Mouse (Mus musculus) embryonic facial prominence, embryonic 14.5 days (tissue): ENCODE results near the gene Mfsd14a. TPM values are rescaled to one million over a fixed set of nuclear protein-coding genes. Genes with fewer than 3 reads are reported as not detected.
A peak's percentile ranks its signal among the peaks of the same experiment; 100 is the strongest.

Source experiments
- ATAC-seq: fragments of 200-750 bp; cut with Nextera tagmentation; 2 replicates; pipeline ENCODE4 v1.8.0; 2017; ENCODE audit warnings: low read depth, moderate number of reproducible peaks, moderate TSS enrichment
- DNase-seq: peaks from one replicate; pipeline ENCODE4 v3.0.0-alpha.2; 2015; ENCODE audit warnings: low spot score
- H3K27ac ChIP-seq: fragments of 300-500 bp; sonication (generic); replicated peaks from 2 replicates; pipeline ENCODE4 v1.5.1; 2014; ENCODE audit warnings: low read depth, mild to moderate bottlenecking, low read length, moderate library complexity
- H3K27me3 ChIP-seq: fragments of 300-500 bp; sonication (generic); replicated peaks from 2 replicates; pipeline ENCODE4 v1.6.1; 2014; ENCODE audit warnings: low read length; ENCODE audit not compliant: control insufficient read depth, insufficient read depth
- H3K36me3 ChIP-seq: fragments of 300-500 bp; sonication (generic); 2 replicates; pipeline ENCODE4 v1.6.1; 2014; ENCODE audit warnings: low read length, mixed read lengths; ENCODE audit not compliant: control insufficient read depth, insufficient read depth
- H3K4me1 ChIP-seq: fragments of 300-500 bp; sonication (generic); 2 replicates; pipeline ENCODE4 v1.6.1; 2014; ENCODE audit warnings: antibody characterized with exemption, low read length; ENCODE audit not compliant: control insufficient read depth, insufficient read depth
- H3K4me2 ChIP-seq: fragments of 300-500 bp; sonication (generic); 2 replicates; pipeline ENCODE4 v1.6.1; 2014; ENCODE audit warnings: low read depth, mild to moderate bottlenecking, low read length, moderate library complexity, mixed read lengths
- H3K4me3 ChIP-seq: fragments of 300-500 bp; sonication (generic); 2 replicates; pipeline ENCODE4 v1.5.1; 2014; ENCODE audit warnings: low read depth, mild to moderate bottlenecking, low read length
- H3K9ac ChIP-seq: fragments of 300-500 bp; sonication (generic); 2 replicates; pipeline ENCODE4 v1.6.1; 2014; ENCODE audit warnings: low read depth, mild to moderate bottlenecking, low read length, moderate library complexity, mixed read lengths
- H3K9me3 ChIP-seq: fragments of 300-500 bp; sonication (generic); 2 replicates; pipeline ENCODE4 v1.6.1; 2016; ENCODE audit warnings: low read length; ENCODE audit not compliant: control insufficient read depth
- WGBS: fragments of 180-500 bp; shearing (Covaris S2); extraction: QIAGEN DNeasy Blood & Tissue Kit; methylation state at CpG from one replicate; pipeline ENCODE4 v1.1.7; 2014; 5-methylcytosine and 5-hydroxymethylcytosine counted together
- polyA plus RNA-seq: library from polyadenylated mRNA; unstranded; fragments of >200 nt; fragmentation: Nextera tagmentation; extraction: Ambion mirVana; gene quantifications from 2 replicates; pipeline ENCODE4 v1.2.1, GENCODE M21; 2014

The Mfsd14a gene
- polyA plus RNA-seq, 1 experiment from 2014 or later, result 77.5 TPM

DNA sequence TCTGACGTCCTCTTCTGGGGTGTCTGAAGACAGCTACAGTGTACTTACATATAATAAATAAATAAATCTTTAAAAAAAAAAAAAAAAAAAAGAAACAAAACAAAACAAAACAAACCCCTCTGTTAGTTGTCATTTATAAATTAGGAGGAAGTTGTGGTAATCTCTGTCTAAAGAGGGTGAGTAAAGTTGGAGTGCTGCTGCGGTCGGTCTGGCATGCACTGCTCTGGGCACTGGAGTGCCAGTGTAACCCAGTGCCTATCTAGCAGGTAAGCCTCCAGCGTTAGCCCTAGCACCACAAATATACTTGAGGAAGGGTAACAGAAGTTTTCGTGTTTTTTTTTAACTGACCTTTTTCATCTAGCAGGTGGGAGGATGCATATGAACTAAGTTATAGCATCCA, 61.5 kb downstream of the Mfsd14a start:
- H3K27ac ChIP-seq, result no peak overlapping the region
- no peaks in the 10 kb centered on the region for H3K9me3 ChIP-seq
- H3K4me3 ChIP-seq, result no peak overlapping the region
- no peaks in the 10 kb centered on the region for H3K36me3 ChIP-seq
- no peak overlapping the region for H3K9ac ChIP-seq
- 87% methylated on average over 5 of the region's 5 CpGs for WGBS
- DNase-seq (no peak), ATAC-seq (no peak)
- no peaks in the 10 kb centered on the region for H3K27me3 ChIP-seq
- H3K4me1 ChIP-seq, result peaks cover 2% of the 10 kb centered on the region
- no peak overlapping the region for H3K4me2 ChIP-seq

DNA sequence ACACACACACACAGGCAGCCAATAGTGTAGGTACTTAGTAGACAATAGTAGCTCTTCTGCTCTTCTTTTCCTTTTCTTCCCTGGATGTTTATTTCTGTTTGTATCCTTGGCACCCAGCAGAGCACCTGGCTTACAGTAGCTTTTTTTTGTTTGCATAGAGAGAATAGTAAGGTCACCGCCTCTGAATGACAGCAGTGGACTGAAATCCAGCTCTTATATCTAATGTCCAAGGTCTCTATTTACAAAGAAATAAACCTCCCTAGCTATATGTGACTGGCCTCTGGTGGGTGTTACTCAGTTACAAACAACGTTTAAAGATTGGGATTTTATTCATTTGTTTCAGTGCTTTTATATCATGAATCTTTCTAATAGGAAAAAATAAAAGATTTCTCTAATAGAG, 62.8 kb downstream of the Mfsd14a start:
- WGBS, result 81% methylated on average over 2 of the region's 2 CpGs
- Histone ChIP-seq H3K4me2 (no peak overlapping the region), H3K4me3 (no peak overlapping the region), H3K9ac (no peak overlapping the region), H3K27ac (no peak overlapping the region), H3K9me3 (no peaks in the 10 kb centered on the region), H3K4me1 (peaks cover 4% of the 10 kb centered on the region), H3K36me3 (no peaks in the 10 kb centered on the region), H3K27me3 (no peaks in the 10 kb centered on the region)
- no peak for DNase-seq
- no peak for ATAC-seq

DNA sequence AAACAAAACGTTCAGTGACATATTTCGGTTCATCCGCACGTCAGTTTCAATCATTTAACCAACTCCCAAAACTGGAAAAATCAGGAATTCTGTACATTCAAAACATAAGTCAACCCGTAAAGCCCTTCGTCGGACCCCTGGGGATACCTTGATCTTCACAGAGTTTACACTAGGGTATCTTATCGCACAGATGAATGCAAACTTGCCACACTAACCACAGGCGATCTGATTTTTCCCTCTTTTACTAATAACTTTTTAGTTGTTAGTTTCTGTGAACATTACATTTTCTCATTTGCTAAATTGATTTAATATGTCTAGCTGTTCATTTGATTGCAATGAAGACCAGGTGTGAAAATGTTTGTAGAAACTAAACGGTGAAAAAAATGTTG, 66.9 kb downstream of the Mfsd14a start:
- 5% methylated on average over 10 of the region's 10 CpGs for WGBS
- no peaks in the 10 kb centered on the region for H3K27me3 ChIP-seq
- peak overlapping the region; percentile 71 for H3K9ac ChIP-seq
- ATAC-seq (no peak), DNase-seq (no peak)
- no peak overlapping the region for H3K27ac ChIP-seq
- peak overlapping the region; percentile 75 for H3K4me2 ChIP-seq
- no peaks in the 10 kb centered on the region for H3K9me3 ChIP-seq
- H3K4me3 ChIP-seq, result peak overlapping the region; percentile 69
- H3K4me1 ChIP-seq, result peaks cover 7% of the 10 kb centered on the region
- peaks cover 13% of the 10 kb centered on the region for H3K36me3 ChIP-seq

- H3K9me3 ChIP-seq, result no peaks in the 10 kb centered on the region
- peaks cover 7% of the 10 kb centered on the region for H3K4me1 ChIP-seq
- peak within 1 kb of the TSS; percentile 71 for H3K9ac ChIP-seq
- peak; percentile 99 for DNase-seq
- WGBS, result under 1% methylated on average over 59 of the region's 65 CpGs
- ATAC-seq, result peak; percentile 98
- peak within 1 kb of the TSS; percentile 75 for H3K27ac ChIP-seq
- H3K4me3 ChIP-seq, result peak within 1 kb of the TSS; percentile 69
- peaks cover 19% of the 10 kb centered on the region for H3K36me3 ChIP-seq
- H3K27me3 ChIP-seq, result no peaks in the 10 kb centered on the region
- peak within 1 kb of the TSS; percentile 75 for H3K4me2 ChIP-seq
Measured at GRCm38 (mm10) chr3:116594728-116595602, 67.5 kb downstream of the Mfsd14a start, which contains the start of gene Sass6. Sass6 (plus strand) TSS chr3:116594982.

DNA sequence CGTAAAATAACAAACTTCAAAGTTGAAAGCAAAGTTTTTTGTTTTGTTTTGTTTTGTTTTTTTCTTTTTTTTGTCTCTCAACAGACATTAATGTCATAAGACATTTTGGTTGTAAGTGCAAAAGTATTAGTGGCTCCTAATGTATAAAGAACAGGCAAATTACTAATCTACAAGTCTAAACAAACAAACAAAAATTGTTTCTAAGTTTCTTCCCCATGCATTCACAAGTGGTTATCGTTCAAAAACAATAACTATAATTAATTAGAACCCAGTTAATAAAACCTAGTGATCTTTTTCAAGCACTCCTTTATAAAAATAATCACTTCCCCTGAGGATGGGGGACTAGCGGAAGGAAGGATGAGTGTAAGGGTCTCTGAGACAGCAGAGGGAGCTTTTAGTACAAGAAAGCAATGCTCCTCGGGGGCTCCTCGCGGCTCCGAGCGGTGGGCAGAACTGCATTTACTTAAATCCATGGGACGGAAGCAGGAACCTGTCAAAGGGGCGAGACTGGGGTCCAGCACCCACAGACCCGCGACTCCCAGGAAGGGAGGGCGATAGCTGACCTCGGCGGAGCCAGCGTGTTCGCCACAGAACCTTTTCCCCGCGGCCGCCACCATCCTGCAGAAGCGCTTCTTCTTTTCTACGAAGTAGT, 68.3 kb downstream of the Mfsd14a start:
- peaks cover 26% of the 10 kb centered on the region for H3K36me3 ChIP-seq
- peak overlapping the region; percentile 52 for H3K4me2 ChIP-seq
- WGBS, result 2% methylated on average over 22 of the region's 22 CpGs
- no peaks in the 10 kb centered on the region for H3K9me3 ChIP-seq
- H3K9ac ChIP-seq, result peak overlapping the region; percentile 71
- DNase-seq (peak; percentile 80), ATAC-seq (peak; percentile 78)
- peak overlapping the region; percentile 69 for H3K4me3 ChIP-seq
- no peaks in the 10 kb centered on the region for H3K27me3 ChIP-seq
- peaks cover 7% of the 10 kb centered on the region for H3K4me1 ChIP-seq
- H3K27ac ChIP-seq, result peak overlapping the region; percentile 75

GRCm38 (mm10) chr3:116582201-116582600, 80.3 kb downstream of the Mfsd14a start:
- Histone ChIP-seq H3K36me3 (peaks cover 66% of the 10 kb centered on the region), H3K9me3 (no peaks in the 10 kb centered on the region), H3K4me3 (no peak overlapping the region), H3K4me1 (no peaks in the 10 kb centered on the region), H3K9ac (no peak overlapping the region), H3K4me2 (no peak overlapping the region), H3K27ac (no peak overlapping the region), H3K27me3 (no peaks in the 10 kb centered on the region)
- WGBS, result 93% methylated on average over 9 of the region's 9 CpGs
- ATAC-seq (no peak), DNase-seq (no peak)

Other genes starting within 250 kb of the Mfsd14a start
- 7.7 and 7.8 TPM in 2 replicates for gene Cdc14a, start 238.6 kb downstream of the Mfsd14a start, polyA plus RNA-seq
- gene Rtca, start 154.5 kb downstream of the Mfsd14a start, polyA plus RNA-seq, result 67.0 and 76.9 TPM in 2 replicates
- gene Dbt, start 149.6 kb downstream of the Mfsd14a start, polyA plus RNA-seq, result 9.5 and 11.3 TPM in 2 replicates
- 3.3 and 4.3 TPM in 2 replicates for gene Lrrc39, start 99.7 kb downstream of the Mfsd14a start, polyA plus RNA-seq
- 15.0 and 15.5 TPM in 2 replicates for gene Sass6, start 67.7 kb downstream of the Mfsd14a start, polyA plus RNA-seq
- 17.5 and 20.1 TPM in 2 replicates for gene Trmt13, start 48.1 kb downstream of the Mfsd14a start, polyA plus RNA-seq
- not detected in 2 replicates for gene Gm43191, start 18.6 kb upstream of the Mfsd14a start, polyA plus RNA-seq
- gene Slc35a3, start 50.2 kb upstream of the Mfsd14a start, polyA plus RNA-seq, result 9.4 and 9.8 TPM in 2 replicates
- gene Agl, start 145.5 kb upstream of the Mfsd14a start, polyA plus RNA-seq, result 35.5 and 48.7 TPM in 2 replicates
- 10.0 and 13.0 TPM in 2 replicates for gene Frrs1, start 196.8 kb upstream of the Mfsd14a start, polyA plus RNA-seq